Mouse (Mus musculus) cerebral cortex, adult 2 months (tissue): ENCODE results near the gene Ric8b.

Experiments used
- WGBS: fragments of 180-500 bp; shearing (Covaris S2); methylation state at CpG from one replicate; pipeline ENCODE4 v1.1.7; 2018; 5-methylcytosine and 5-hydroxymethylcytosine counted together

Ric8b gene

GRCm38 (mm10) chr10:85006573-85007310 is 89.3 kb downstream of the Ric8b start:
- WGBS, result 81% methylated on average over 7 of the region's 7 CpGs

- WGBS, result 73% methylated on average over 11 of the region's 11 CpGs
Measured at GRCm38 (mm10) chr10:85007861-85008840, 90.7 kb downstream of the Ric8b start.

DNA sequence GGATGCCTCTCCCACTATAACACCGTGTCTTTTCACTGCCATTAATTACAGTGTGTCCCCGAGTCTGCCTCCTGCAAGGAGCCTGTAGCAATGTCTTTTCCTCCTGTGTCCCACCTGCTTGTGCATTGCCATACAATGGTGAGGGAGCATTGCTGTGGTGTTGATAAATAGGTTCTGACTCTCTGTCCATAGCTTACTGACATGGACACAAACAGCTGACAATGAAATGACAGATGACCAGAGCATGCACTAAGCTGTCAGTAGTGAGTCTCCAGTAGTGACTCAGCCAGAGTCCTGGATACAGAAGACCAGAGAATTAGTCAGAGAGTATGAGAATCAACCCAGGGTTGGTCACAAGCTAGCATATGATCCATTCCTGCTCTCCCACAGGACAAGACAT is 93.7 kb downstream of the Ric8b start:
- WGBS, result 67% methylated on average over 2 of the region's 2 CpGs

DNA sequence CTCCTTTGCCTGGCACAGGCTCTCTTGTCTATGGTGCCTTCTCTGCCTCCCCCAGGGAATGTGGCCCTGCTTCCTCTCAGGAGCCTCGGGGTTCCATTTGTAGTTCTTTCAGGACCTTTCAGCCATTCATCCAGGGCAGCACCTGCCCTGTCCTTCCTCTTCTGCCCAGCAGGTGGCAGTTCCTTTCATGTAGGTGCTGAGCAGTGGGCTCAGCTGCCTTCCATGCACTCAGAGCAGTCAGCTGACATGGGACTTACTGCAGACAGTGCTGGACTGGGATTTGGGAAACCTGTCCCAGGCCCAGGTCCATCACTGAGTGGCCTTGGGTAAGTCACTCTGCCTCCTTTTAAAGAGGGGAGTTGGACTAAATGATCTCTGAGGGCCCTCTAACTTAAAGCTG is 96.0 kb downstream of the Ric8b start:
- 22% methylated on average over 1 of the region's 1 CpGs for WGBS

DNA sequence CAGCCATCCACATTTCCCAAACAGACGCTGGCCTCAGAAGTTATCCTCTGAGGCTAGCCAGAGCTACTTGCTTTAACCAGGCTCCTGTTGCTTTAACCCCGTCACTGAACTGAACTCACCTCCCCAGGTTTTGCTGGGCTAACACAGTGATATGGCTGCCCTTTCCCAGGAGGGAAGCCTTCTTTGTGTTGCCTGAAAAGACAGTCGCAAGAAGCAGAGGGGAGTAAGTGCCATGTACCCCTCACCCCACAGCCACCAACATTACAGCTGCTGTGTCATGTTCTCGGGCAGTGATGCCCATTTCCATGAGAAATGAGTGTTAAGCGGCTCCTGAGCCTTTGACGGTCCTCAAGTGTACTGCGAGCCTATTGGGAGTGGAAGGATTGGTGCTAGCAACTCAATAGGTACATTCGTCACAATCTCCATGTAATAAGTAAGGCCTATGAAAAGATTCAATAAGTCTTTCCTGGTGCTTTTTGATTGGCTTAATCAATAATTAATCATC is 96.6 kb downstream of the Ric8b start:
- 74% methylated on average over 8 of the region's 8 CpGs for WGBS

- 72% methylated on average over 9 of the region's 9 CpGs for WGBS
Measured at GRCm38 (mm10) chr10:85014456-85014976, 97.1 kb downstream of the Ric8b start.

DNA sequence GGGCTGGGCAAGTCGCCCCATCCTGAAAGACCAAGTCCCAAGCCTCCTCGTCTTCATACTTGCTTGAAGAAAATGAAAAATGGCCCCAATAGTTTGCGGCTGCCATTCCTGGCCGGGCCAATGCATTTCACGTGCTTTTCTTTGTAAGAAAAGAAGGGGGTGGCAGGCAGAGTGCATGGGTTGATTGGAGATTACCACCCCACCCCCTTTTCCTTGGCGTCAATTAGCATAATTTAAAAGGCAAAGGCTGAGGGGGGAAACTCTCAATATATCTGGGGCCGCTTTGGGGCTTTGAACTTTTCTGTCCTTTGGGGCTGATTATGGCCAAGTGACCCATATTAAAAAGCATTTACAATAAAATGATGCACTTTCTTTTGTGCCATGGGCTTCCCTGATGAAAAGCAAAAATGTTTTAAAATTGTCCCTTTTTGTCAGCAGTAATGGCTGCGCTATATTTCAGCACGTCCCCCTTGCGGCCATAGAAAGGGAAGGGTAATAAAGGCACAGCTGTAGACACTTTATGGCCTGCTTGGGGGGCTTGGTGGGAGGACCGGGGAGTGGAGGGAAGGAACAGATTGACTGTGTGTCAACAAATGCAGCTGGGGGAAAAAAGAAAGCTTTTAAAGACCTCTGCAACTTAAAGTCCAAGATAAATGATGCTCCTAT is 105.4 kb downstream of the Ric8b start:
- WGBS, result 42% methylated on average over 11 of the region's 11 CpGs

GRCm38 (mm10) chr10:85023313-85023666 is 105.9 kb downstream of the Ric8b start:
- 27% methylated on average over 6 of the region's 6 CpGs for WGBS

GRCm38 (mm10) chr10:85025799-85026424 is 108.5 kb downstream of the Ric8b start:
- 94% methylated on average over 11 of the region's 11 CpGs for WGBS

DNA sequence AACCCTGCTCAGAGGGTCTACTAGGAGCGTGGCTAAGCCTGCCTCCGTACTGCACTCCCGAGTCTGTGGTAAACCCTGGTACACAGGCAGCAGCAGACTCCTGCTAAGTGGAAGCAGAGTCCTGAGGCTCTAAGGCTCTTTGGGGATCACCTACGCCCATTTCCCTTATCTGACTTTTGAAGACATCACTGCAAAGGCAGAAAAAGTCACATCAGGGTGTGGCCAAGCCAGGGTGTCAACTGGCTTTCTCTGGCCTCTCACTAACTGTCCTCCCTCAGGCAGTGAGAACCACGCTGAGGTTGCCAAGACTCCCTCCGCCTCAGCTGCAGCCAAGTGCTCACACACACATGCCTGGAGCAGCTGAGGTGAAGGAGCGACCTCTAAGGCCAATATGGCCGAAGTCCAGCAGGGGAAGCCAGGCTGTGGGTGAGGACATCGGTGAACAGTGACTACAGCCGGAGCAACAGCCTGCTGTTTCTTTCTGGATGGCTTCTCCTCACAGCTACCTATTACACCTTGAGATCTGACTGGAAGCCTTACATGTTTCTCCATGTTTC is 110.3 kb downstream of the Ric8b start:
- WGBS, result 77% methylated on average over 10 of the region's 10 CpGs

GRCm38 (mm10) chr10:85035131-85035725 is 117.8 kb downstream of the Ric8b start:
- 23% methylated on average over 8 of the region's 8 CpGs for WGBS

DNA sequence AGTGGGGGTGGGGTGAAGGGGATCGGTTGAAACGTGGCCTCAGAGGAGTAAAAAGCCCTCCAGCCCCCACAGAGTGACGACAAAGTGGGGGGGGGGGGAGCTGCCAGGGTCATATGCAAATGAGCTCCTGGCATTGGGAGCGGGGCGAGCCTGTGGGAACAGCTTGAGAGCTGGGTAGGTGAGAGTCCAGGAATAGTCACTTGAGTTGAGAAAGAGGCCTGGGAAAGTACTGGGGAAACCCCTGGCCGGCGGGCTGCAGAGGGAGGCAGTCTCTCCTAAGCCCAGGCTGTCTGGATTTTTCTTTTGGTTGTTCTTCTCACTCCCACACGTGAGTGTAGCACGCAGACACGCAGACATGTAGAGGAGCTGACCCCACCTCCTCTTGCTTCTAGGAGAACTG is 120.7 kb downstream of the Ric8b start:
- WGBS, result 48% methylated on average over 10 of the region's 10 CpGs

DNA sequence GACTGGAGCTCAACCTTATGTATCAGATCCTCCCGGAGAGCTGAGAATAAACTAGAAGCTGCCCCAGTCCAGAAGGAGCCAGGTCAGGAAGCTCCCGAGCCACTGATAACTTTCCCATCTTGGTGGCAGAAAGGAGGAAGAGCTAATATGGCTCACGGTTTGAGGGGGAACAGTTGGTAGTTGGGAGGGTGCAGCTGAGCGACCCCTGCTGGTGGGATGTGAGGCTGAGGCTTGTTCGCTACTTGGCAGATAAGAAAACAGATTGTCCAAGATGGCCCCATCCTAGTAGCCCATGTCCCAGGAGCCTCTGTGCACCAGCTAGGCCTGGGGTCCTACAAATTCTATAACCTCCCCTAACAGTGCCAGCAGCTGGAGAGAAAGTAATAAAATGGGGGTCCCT is 121.4 kb downstream of the Ric8b start:
- WGBS, result 91% methylated on average over 5 of the region's 5 CpGs

- 43% methylated on average over 17 of the region's 17 CpGs for WGBS
Measured at GRCm38 (mm10) chr10:85044191-85044711, 126.8 kb downstream of the Ric8b start.

DNA sequence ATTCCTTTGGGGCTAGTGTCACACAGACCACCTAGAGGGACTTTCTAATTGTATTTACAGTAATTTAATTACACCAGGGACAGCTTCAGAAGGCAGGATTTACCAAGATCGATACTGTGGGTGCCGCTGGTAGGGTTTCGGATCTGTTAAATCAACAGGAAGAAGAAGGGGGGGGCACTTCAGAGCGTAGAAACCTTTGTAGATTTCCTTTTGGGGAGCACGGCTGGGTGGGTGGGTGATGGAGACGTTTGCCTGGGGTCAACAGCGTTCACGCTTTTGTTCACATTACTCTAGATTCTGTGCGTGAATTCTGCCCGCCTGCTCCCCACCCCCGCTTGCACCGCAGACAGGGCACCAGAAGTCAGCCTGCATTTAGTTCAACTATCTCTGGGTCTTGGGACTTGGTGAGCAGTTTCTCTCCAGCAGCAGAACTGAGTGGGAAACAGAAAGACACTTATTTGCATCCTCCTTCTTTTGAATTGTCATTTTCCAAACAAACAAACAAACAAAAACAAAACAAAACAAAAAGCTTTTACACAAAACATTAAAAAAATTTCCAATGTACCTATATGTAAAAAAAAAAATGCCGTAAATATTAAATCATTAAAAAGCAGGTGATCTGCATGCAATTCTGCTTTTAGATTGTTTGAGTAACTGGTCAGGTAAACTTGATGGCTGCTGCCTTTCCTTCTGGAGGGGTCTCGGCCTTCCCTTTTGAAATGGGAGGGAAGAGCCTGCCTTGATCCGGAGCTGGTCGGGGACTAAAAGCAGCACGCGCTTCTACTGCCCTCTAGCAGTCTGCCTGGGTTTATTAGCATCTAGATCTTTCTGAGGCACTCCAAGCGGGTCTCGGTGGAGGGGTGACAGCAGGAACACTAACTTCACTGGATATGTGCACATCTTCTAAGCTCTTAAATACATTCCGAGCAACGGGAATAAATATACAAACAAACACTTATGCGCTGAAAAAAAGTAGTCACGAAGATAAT is 127.6 kb downstream of the Ric8b start:
- 17% methylated on average over 24 of the region's 24 CpGs for WGBS

GRCm38 (mm10) chr10:85046585-85046984 is 129.2 kb downstream of the Ric8b start:
- WGBS, result 12% methylated on average over 5 of the region's 5 CpGs

DNA sequence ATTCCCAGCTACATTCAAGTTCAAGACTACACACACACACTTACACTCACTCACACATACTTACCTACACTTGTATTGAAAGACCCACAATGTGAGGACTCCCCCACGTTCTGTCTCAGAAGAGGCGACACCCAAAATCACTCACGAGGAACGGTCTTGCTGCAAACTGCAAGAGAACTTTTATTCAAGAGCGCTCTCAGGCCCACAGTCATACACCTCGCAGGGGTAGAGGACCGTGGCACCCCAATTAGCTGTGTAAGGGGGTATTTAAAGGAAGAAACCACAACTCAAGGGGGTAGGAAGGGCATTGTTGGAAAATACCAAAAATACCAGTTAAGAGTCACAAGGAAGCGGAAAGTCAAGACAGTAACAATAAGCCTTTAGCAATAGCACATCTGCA is 130.6 kb downstream of the Ric8b start:
- 94% methylated on average over 8 of the region's 8 CpGs for WGBS

- WGBS, result 68% methylated on average over 4 of the region's 4 CpGs
Measured at GRCm38 (mm10) chr10:85050668-85051208, 133.3 kb downstream of the Ric8b start.

- 44% methylated on average over 4 of the region's 4 CpGs for WGBS
Measured at GRCm38 (mm10) chr10:85052451-85052850, 135.0 kb downstream of the Ric8b start.
